Mouse (Mus musculus) megakaryocyte, embryonic 14.5 days (primary cell): ENCODE data around the gene Arhgef11.

ENCODE experiments used
- FLI1 ChIP-seq: IDR thresholded peaks from 2 replicates; pipeline ENCODE4 v1.6.1; 2012; ENCODE audit warnings: low read length, inconsistent platforms, mixed read lengths
- GATA1 ChIP-seq: IDR thresholded peaks from 3 replicates; pipeline ENCODE4 v1.6.1; 2012; ENCODE audit warnings: mixed read lengths, low read length, inconsistent platforms, borderline replicate concordance

GRCm38 (mm10) chr3:87624899-87625298, 7.5 kb downstream of the Arhgef11 start:
- TF ChIP-seq GATA1 (no peak), FLI1 (no peak)
